Mouse (Mus musculus) mesoderm, embryonic 11.5 days (tissue): Measurements from ENCODE around the gene Id2.
A peak's percentile ranks its signal among the peaks of the same experiment; 100 is the strongest.

Experiments
- DNase-seq: peaks from one replicate; pipeline ENCODE4 v3.0.0-alpha.2; 2012; ENCODE audit warnings: low read depth, low spot score

Id2 gene

DNA sequence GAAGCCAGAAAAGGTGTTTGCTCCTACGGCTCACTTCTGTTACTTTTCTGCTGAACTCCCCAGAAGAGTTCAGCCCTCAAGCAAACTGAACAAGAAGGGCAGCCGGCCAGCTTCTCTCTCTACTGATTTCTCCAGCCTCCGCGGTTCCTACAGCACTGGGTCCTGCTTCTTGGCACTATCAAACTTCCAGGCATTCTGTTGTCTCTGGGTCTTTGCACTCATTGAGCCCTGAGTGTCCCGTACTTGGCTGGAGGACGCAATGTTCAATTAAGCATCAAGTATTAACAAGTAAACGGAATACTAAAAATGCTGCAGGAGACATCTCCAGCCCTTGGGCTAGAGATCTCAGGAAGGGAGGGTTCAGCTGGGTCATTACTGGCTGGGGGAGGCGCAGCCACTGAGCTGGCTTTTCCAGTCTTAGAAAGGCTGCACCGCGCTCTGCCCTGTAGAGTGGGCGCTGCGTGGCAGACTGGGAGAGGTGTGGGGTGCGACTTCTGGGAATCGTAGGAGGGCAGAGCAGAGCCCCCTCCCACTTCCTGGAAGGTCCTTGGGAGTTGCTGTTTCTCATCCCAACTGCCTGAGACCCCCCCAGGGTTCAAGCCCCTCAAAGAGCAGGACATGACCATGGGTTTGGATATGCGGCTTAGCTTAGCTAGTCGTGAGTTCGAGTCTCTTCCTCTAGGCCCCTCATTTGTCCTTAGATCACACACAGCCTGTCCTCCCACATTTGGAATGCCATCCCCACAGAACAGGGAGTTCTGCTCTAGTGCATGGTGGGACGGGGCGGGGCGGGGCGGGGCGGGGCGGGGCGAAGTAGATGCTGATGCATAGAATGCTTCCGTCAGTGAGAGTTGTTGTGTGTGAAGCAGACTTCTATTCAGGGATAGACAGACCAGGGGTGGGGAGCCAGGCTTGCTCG, 13.4 kb downstream of the Id2 start:
- no peak for DNase-seq

DNA sequence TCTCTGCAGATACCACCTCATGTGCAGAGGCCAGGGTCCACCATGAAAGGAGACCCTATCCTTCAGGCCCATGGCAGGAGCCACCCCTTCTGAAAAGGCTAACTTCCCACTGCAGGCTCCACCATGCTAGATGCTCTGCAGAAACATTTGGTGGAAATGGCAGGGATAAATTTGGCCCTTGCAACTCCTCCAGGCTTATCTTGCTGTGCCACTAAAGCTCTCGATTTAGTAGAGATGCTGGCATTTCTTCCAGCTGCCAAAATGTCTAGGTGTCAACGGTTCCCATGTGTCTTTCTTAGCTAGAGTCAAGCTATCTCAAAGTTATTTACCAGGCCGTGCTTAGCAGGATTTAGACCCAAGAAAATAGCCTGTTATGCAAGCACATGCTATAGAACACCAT, 22.6 kb downstream of the Id2 start:
- DNase-seq: no peak

DNA sequence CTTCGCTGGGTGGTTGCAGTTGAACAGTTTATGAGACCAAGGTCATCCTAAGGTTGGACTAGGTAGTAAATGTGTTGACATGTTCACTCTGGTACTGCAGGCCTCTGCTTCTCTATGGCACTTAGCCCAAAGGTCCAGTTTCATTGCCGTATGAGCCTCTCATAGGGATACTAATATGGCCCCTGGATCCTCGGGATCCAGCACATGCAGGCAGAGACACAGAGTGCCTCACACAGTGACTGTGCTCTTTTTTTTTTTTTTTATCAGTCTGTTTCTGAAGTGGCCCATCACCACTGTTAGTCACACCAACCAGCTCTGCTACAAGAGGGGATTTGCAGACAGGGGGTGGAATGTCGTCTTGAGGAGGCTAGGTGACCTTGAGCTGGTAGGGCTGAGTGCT, 23.6 kb downstream of the Id2 start:
- DNase-seq: no peak

DNA sequence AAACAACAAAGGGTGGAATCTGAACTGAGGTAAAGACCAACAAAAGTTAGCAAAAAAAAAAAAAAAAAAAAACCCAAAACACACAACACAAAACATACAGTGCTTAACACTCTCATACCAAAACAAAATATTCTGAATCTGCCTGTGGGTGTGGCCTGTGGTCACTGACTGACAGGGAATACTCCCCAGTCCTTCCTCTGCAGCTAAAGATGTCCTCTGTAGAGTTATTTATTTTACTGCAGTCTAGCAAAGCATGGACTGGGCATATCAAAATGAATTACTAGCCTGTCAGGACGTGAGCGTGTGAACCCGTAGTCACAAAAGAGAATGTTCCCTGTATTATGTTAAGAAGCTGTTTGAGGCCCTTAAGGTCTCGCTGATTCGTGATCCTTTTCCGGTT, 34.7 kb downstream of the Id2 start:
- peak; percentile 11 for DNase-seq

DNA sequence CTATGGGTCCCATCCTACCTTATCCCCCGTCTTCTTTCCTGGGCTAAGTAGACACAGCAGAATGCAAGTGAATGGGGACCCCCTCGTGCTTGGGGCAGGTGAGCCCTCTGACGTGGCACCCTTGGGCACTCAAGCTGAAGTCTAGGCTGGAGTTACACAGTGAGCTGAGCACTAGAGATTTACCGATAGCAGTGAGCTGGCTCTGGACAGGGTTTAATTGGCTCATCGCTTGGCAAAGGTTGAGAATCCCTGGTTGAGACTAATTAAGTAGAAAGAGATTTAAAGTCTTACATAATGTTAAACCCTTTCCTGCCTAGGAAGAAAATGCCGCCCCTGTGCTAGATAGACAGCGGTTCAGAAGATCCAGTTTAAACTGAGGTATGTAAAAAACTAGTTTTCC, 36.0 kb downstream of the Id2 start:
- no peak for DNase-seq

DNA sequence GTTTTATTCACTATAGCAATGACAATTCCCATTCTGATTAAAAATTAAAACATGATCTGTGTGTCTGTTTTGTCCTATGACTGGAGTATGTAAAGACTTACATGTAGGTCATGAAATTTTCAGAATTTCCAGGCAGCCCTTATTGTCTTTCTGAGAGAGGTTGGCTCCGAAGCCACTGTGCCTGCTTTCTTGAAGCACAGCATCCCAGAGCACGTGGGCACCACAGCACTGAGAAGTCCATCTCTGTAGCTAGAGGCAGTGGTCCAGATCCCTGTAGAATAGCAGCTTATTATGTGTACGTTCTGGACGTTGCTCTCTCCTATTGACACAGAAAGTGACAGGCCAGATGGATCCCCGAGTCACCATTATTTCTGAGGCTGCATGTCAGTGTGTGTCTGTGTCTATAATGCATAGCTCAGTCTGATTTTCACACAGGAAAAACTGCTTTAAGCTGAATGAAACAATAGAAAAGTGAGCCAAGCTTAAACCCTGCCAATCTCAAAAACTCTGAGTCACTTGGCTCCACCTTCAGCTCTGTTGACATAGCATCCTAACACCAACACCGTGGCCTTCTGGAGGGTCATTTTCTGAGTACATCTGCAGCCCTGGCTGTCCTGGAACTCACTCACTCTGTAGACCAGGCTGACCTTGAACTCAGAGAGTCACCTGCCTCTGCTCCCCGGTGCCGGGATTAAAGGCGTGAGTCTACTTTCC, 37.3 kb downstream of the Id2 start:
- DNase-seq: no peak

DNA sequence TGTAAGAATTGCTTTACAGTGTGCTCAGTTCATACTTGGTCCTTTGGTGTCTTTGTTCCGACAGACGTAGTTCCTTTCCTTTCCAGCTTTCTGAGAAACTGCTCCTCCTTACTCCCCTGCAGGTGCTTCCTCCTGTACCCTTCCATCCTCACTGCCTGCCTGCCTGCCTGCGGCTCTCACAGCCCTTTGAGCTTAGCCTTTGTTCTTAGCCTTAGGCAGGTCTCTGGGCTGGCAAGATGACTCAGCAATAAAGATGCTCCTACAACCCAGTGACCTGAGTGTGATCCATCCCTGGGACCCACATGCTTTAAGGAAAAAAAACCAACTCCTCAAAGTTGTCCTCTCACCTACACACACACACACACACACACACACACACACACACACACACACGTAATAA, 42.0 kb downstream of the Id2 start:
- no peak for DNase-seq

DNA sequence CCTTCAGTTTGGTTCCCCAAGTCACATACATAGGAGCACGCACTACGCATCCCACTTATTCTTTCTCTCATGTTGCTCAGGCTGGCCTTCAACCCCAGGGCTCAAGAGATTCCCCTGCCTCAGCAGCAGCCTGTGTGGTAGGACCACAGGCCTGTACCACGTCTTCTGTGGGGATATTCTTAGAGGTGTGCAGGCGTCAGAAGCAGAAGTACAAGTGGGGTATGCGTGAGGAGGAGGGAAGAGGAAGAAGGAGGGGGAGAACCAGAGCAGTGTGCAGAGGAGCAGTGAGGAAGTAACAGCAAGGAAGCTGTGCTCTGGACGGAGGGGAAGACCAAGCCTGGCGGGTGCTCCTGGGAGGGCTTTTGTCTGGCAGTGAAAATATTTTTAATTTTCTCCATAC, 42.4 kb downstream of the Id2 start:
- no peak for DNase-seq

DNA sequence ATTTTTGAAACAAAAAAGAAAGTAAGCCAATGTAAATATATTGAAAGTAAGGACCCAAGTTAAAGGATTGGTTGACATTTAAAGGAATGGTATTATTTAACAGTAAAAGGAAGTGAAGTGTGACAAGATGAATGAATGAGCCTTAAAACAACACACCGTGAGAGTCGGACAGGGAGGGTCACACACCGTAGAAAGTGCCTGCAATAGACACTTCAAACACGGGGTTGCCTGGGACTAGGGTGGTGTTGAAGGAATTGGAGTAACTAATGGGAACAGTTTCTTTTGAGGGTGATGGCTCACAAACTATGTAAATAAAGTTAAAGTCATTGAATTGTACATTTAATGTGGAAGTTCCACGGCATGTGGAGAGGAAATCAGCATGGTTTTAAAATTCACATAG, 47.7 kb downstream of the Id2 start:
- DNase-seq: peak; percentile 43

DNA sequence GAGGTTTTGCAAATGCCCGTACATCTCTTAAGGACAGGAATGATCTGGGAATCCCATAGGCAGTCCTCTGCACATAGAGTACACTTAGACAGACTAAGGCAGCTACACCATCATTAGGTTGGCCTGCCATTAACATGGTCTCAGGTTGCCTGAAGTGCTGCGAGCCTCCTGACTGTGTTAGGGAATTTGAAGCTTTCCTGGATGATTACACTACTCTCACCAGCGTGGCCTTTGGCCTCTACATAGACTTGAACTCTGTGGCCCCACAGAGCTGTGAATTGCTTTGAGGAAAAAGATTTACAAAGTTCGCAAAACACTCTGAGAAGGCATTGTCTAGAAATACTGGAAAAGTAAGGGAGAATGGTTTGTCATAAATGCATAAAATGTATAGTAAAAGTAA, 52.4 kb downstream of the Id2 start:
- DNase-seq: no peak

DNA sequence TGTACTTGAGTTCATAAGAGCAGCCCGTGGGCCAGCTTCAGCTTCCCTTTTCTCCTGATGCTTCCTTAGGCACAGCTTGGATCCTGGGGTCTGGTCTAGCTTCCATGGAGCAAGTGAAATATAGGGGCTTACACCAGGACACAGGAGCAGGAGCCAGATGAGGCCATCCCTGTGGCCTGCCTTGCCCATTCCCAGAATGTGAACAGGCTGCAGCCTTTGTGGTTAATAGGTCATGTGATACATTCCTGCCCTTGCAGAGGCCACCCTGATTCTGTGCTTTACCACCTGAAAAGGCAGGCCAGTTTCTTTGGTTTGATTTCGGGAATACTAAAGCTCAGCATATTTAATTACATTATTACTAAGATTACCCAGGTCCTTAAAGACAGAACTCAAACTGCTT, 52.9 kb downstream of the Id2 start:
- no peak for DNase-seq
